Mouse (Mus musculus) liver, embryonic 13.5 days (tissue): ENCODE measurements around the gene Fig4. TPM values are rescaled to one million over a fixed set of nuclear protein-coding genes. Genes with fewer than 3 reads are reported as not detected.

ENCODE experiments used
- ATAC-seq: fragments of 200-750 bp; cut with Nextera tagmentation; 2 replicates; pipeline ENCODE4 v1.8.0; 2017; ENCODE audit warnings: low read depth, mild to moderate bottlenecking, moderate number of reproducible peaks, moderate library complexity
- DNase-seq: peaks from one replicate; pipeline ENCODE4 v3.0.0; 2022
- H3K27ac ChIP-seq: fragments of 300-500 bp; sonication (generic); 2 replicates; pipeline ENCODE4 v1.5.1; 2015; ENCODE audit warnings: moderate library complexity, mild to moderate bottlenecking, inconsistent platforms
- H3K27me3 ChIP-seq: fragments of 300-500 bp; sonication (generic); 2 replicates; pipeline ENCODE4 v1.6.1; 2015; ENCODE audit warnings: mild to moderate bottlenecking, inconsistent platforms
- H3K36me3 ChIP-seq: fragments of 300-500 bp; sonication (generic); 2 replicates; pipeline ENCODE4 v1.6.1; 2015; ENCODE audit warnings: mild to moderate bottlenecking, inconsistent platforms
- H3K4me1 ChIP-seq: fragments of 300-500 bp; sonication (generic); replicated peaks from 2 replicates; pipeline ENCODE4 v1.6.1; 2015; ENCODE audit warnings: inconsistent platforms
- H3K4me2 ChIP-seq: fragments of 300-500 bp; sonication (generic); 2 replicates; pipeline ENCODE4 v1.6.1; 2015; ENCODE audit warnings: inconsistent platforms, mild to moderate bottlenecking, moderate library complexity
- H3K4me3 ChIP-seq: fragments of 300-500 bp; sonication (generic); replicated peaks from 2 replicates; pipeline ENCODE4 v1.5.1; 2015; ENCODE audit warnings: mild to moderate bottlenecking, inconsistent platforms
- H3K9ac ChIP-seq: fragments of 300-500 bp; sonication (generic); 2 replicates; pipeline ENCODE4 v1.6.1; 2015; ENCODE audit warnings: mild to moderate bottlenecking, inconsistent platforms
- H3K9me3 ChIP-seq: fragments of 300-500 bp; sonication (generic); replicated peaks from 2 replicates; pipeline ENCODE4 v1.6.1; 2016; ENCODE audit warnings: inconsistent platforms
- WGBS: fragments of 180-500 bp; shearing (Covaris S2); methylation state at CpG from one replicate; pipeline ENCODE4 v1.1.7; 2015; ENCODE audit not compliant: insufficient replicate concordance; 5-methylcytosine and 5-hydroxymethylcytosine counted together
- polyA plus RNA-seq: library from polyadenylated mRNA; unstranded; fragments of >200 nt; fragmentation: Nextera tagmentation; extraction: Ambion mirVana; gene quantifications from 2 replicates; pipeline ENCODE4 v1.2.1, GENCODE M21; 2015

Gene Fig4
- polyA plus RNA-seq, 1 experiment from 2014 or later = 9.9 TPM

DNA sequence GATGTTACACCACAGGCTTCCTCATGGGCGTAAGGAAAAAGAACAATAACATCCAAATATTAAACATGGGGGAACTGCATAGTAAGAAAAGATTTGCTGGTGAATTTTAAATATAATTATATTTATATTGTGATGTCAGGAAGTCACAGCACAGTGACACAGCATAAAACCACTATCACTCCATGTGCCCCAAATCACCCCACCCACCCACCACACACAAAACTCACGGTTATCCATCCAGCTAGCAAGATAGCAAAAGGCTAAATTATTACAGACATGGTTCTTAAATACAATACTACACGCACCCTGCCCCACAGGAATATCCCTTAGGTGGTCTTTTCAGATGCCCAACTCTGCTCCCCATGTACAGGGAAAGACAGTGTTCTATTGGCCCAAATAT is 89.0 kb downstream of the Fig4 start:
- ATAC-seq (peak; percentile 56), DNase-seq (no peak)
- H3K36me3 ChIP-seq = no peaks in the 10 kb centered on the region
- H3K4me1 ChIP-seq = peaks cover 67% of the 10 kb centered on the region
- H3K4me3 ChIP-seq = no peak overlapping the region
- H3K9ac ChIP-seq = peak overlapping the region; percentile 40; the same call in 1 of the 2 replicates
- H3K4me2 ChIP-seq = peak overlapping the region; percentile 45
- peak overlapping the region; percentile 86 for H3K27ac ChIP-seq
- H3K27me3 ChIP-seq = no peaks in the 10 kb centered on the region
- 47% methylated on average over 3 of the region's 3 CpGs for WGBS
- H3K9me3 ChIP-seq = no peaks in the 10 kb centered on the region

DNA sequence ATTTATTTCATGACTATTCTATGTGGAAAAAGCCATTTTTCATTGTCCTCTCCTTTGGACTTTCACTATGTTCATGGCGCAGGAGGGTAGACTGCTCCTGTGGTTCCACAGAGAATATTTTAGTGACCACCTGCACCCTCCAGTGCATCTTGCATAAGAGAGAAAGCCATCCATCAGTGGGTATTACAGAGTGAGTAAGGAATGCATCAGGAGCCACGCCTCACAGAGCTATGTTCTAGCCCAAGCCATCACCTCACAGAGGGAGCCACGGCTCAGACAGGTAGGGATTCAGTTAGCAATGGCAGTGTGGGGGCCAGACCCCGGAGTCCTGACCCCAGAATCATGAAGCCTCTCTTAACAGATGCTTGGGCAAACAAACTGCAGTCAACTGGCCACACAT is 93.5 kb downstream of the Fig4 start:
- WGBS = 44% methylated on average over 4 of the region's 4 CpGs
- ATAC-seq = peak; percentile 49
- Histone ChIP-seq H3K4me1 (peaks cover 85% of the 10 kb centered on the region), H3K9me3 (no peaks in the 10 kb centered on the region), H3K36me3 (no peaks in the 10 kb centered on the region), H3K4me2 (peak overlapping the region; percentile 48), H3K9ac (peak overlapping the region; percentile 63), H3K27ac (peak overlapping the region; percentile 98), H3K4me3 (peak overlapping the region; percentile 3; the same call in 1 of the 2 replicates), H3K27me3 (no peaks in the 10 kb centered on the region)
- DNase-seq = no peak

- Histone ChIP-seq H3K4me3 (no peak overlapping the region), H3K27ac (peak overlapping the region; percentile 98), H3K9ac (peak overlapping the region; percentile 53; the same call in 1 of the 2 replicates), H3K4me1 (peaks cover 86% of the 10 kb centered on the region), H3K27me3 (no peaks in the 10 kb centered on the region), H3K9me3 (no peaks in the 10 kb centered on the region), H3K36me3 (no peaks in the 10 kb centered on the region), H3K4me2 (peak overlapping the region; percentile 48)
- 21% methylated on average over 6 of the region's 6 CpGs for WGBS
- peak; percentile 72 for DNase-seq
- ATAC-seq = peak; percentile 82
Measured at GRCm38 (mm10) chr10:41208860-41209377, 94.1 kb downstream of the Fig4 start.

DNA sequence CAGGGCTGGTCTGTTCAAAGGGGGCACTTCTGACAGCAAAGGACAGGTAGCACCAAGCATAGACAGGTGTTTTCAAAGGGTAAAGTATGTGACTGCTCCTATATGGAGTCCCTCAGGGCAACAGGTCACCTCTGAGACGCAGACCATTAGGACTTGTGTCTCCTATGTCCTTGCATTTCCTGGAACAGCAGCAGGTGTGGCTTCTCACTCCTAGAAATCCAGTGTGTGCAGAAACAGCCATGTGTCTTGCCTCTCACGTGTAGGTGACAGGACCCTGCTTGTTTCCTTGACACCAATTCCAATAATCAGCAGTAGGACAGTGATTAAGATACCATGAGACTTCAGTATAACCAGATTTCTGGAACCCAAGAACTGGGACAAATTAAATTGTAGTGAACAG is 97.4 kb downstream of the Fig4 start:
- H3K27ac ChIP-seq = peak overlapping the region; percentile 98
- H3K4me2 ChIP-seq = peak overlapping the region; percentile 58
- H3K9me3 ChIP-seq = no peaks in the 10 kb centered on the region
- H3K27me3 ChIP-seq = no peaks in the 10 kb centered on the region
- H3K4me1 ChIP-seq = peaks cover 81% of the 10 kb centered on the region
- WGBS = 44% methylated on average over 2 of the region's 2 CpGs
- no peak for ATAC-seq
- no peak for DNase-seq
- H3K9ac ChIP-seq = peak overlapping the region; percentile 72
- H3K36me3 ChIP-seq = no peaks in the 10 kb centered on the region; the same call in 1 of the 2 replicates
- peak overlapping the region; percentile 23 for H3K4me3 ChIP-seq

DNA sequence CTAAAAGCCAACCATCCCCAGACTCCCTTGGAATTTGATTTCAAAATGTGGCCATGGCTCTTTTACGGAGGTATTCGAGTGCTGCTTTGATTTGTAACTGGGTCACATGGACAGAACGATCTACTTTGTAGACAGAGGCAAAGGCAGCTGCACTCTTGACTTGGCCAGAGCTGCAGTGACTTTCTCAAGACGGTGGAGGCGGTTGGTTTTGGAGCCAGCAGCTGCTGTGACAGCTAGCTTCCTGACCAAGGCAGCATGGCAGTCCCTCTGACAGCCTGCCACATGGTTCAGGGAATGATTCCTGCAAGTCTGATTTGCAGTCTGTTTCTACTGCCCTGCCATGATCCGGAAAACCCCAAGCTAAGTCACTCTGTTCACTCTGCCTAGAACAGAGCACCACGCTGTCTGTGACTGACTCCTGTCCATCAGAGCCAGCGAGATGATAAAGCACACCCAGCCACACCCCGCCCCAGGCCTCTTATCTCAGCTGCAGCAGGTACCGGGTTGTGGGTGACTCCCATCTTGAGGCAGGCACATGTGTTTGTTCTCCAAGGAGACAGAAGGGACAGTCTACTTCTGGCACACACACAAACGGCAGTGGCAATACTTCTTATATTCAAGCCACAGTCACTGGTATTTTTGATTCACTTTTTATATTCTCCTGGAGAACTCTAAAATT is 98.3 kb downstream of the Fig4 start:
- Histone ChIP-seq H3K4me1 (peaks cover 72% of the 10 kb centered on the region), H3K9me3 (no peaks in the 10 kb centered on the region), H3K27ac (peak overlapping the region; percentile 98), H3K9ac (peak overlapping the region; percentile 72), H3K36me3 (no peaks in the 10 kb centered on the region; the same call in 1 of the 2 replicates), H3K27me3 (no peaks in the 10 kb centered on the region), H3K4me3 (peak overlapping the region; percentile 24), H3K4me2 (peak overlapping the region; percentile 58)
- ATAC-seq = peak; percentile 94
- WGBS = 22% methylated on average over 11 of the region's 11 CpGs
- DNase-seq = peak; percentile 96

DNA sequence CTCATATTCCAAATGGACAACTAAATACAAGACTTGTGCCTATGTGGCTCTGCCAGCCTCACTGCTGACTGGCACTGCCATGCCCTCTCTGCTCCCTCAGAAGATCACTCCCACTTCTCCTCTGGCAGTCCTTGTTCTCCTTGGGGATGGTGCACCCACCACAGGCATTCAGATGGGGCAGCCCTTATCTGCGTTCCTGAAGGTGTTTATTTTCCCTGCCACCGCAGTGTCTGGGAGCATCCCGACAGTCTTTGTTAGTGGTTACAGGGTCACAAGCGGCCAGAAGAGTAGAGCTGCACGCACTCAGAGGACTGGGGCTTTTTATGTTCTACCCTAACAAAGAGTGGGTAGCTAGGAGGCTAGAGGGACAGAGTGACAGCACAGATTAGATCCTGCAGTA is 98.9 kb downstream of the Fig4 start:
- DNase-seq (no peak), ATAC-seq (no peak)
- H3K4me3 ChIP-seq = 0 out of 2 replicates have a peak overlapping the region, but pooled peaks have one; percentile 24
- peak overlapping the region; percentile 58 for H3K4me2 ChIP-seq
- H3K27ac ChIP-seq = peak overlapping the region; percentile 98
- H3K27me3 ChIP-seq = no peaks in the 10 kb centered on the region
- no peaks in the 10 kb centered on the region for H3K9me3 ChIP-seq
- 46% methylated on average over 5 of the region's 5 CpGs for WGBS
- H3K9ac ChIP-seq = peak overlapping the region; percentile 71
- H3K36me3 ChIP-seq = no peaks in the 10 kb centered on the region; the same call in 1 of the 2 replicates
- H3K4me1 ChIP-seq = peaks cover 72% of the 10 kb centered on the region

DNA sequence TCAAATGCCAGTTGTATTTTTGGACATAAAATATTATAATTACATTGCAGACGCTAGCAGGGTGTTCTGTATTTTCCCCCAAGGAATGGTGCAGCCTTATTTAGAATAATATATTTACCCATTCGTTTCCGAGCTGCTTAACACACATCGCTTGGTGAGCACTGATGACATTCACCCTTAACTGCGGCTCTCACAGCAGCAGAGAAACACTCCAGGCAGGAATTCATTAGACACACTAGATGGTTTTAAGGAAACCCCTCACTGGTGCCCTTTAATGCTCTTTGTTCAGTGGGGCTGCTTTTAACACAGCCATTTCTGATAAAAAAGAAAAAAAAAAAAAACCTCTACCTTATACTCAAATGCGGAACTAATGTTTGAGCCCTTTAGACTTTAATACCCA is 104.3 kb downstream of the Fig4 start:
- 85% methylated on average over 6 of the region's 6 CpGs for WGBS
- ATAC-seq (no peak), DNase-seq (no peak)
- Histone ChIP-seq H3K4me3 (no peak overlapping the region), H3K4me1 (peaks cover 61% of the 10 kb centered on the region), H3K36me3 (no peaks in the 10 kb centered on the region; the same call in 1 of the 2 replicates), H3K27me3 (no peaks in the 10 kb centered on the region), H3K9me3 (no peaks in the 10 kb centered on the region), H3K4me2 (no peak overlapping the region), H3K27ac (peak overlapping the region; percentile 92; the same call in 1 of the 2 replicates), H3K9ac (no peak overlapping the region)

- H3K27ac ChIP-seq = peak overlapping the region; percentile 92
- H3K36me3 ChIP-seq = no peaks in the 10 kb centered on the region; the same call in 1 of the 2 replicates
- peaks cover 52% of the 10 kb centered on the region for H3K4me1 ChIP-seq
- H3K4me3 ChIP-seq = no peak overlapping the region
- WGBS = 54% methylated on average over 5 of the region's 5 CpGs
- peak; percentile 59 for DNase-seq
- H3K9me3 ChIP-seq = no peaks in the 10 kb centered on the region
- peak overlapping the region; percentile 21 for H3K4me2 ChIP-seq
- ATAC-seq = peak; percentile 79
- H3K9ac ChIP-seq = peak overlapping the region; percentile 60
- no peaks in the 10 kb centered on the region for H3K27me3 ChIP-seq
Measured at GRCm38 (mm10) chr10:41197788-41198187, 105.3 kb downstream of the Fig4 start.

DNA sequence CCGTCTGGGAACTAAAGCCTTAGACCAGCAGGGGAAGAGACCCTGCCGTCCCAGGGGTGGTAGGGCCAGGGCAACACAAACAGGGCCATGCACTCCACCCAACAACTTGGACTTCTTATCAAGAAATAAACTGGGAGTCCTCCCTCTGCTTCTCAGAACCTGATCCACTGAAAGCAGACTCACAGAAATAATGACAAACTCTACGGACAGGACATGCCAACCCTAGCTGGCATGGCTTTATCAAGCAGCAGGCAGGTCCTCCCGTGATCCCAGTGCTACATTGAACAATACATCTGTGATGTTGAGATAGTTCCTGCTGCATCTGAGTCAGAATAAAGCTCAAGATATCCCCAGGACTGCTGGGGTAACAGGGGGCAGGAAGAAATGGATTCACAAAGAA is 106.8 kb downstream of the Fig4 start:
- Histone ChIP-seq H3K36me3 (no peaks in the 10 kb centered on the region), H3K27me3 (no peaks in the 10 kb centered on the region), H3K9ac (peak overlapping the region; percentile 56), H3K4me1 (peaks cover 46% of the 10 kb centered on the region), H3K4me3 (no peak overlapping the region), H3K27ac (peak overlapping the region; percentile 92), H3K9me3 (no peaks in the 10 kb centered on the region), H3K4me2 (peak overlapping the region; percentile 42)
- ATAC-seq (peak; percentile 91), DNase-seq (peak; percentile 67)
- WGBS = 33% methylated on average over 4 of the region's 4 CpGs

DNA sequence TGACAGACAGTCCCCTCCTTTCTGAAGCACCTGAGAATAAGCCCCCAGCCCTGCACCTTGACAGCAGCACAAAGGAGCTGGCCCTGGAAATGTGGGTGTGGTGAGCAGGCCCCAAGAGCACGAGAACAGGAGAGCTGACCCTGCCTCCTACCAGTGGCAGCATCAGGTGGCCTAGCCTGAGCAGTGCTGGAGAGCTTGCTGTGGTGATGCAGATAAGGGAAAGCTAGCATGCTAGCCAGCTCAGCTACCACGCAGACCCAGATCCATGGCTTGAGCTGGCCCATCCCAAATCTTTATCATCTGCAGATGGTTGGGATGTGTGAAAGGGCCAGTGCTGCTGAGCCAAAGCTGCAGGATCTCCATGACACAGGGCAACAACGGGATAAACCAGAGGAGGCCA is 113.7 kb downstream of the Fig4 start:
- H3K9me3 ChIP-seq = no peaks in the 10 kb centered on the region
- H3K36me3 ChIP-seq = no peaks in the 10 kb centered on the region
- peak; percentile 72 for DNase-seq
- H3K4me2 ChIP-seq = peak overlapping the region; percentile 36
- whole genome bisulfite sequencing = 18% methylated on average over 3 of the region's 3 CpGs
- H3K4me3 ChIP-seq = no peak overlapping the region
- H3K27ac ChIP-seq = peak overlapping the region; percentile 92
- peaks cover 30% of the 10 kb centered on the region for H3K4me1 ChIP-seq
- peak; percentile 100 for ATAC-seq
- peak overlapping the region; percentile 59 for H3K9ac ChIP-seq
- H3K27me3 ChIP-seq = no peaks in the 10 kb centered on the region

DNA sequence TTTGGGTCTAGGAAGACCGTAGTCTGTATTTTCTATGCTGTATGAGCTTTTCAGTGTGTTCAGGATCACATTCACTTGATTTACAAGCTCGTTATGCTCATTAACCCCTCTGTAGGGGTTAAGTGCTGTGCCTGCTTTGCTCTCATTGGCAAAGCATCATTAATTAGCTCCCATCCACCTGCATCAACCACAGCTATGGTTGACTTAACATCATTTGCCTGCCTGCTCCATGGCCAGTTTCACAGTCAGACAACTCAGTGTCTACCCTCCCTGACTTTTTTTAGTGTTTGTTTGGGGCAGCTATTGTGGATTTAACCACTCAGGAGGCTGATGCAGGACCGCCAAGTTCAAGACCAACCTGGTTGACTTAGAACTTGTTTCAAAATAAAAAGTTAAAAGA is 119.1 kb downstream of the Fig4 start:
- Histone ChIP-seq H3K9ac (no peak overlapping the region), H3K4me1 (peaks cover 26% of the 10 kb centered on the region), H3K36me3 (no peaks in the 10 kb centered on the region), H3K4me2 (no peak overlapping the region), H3K27me3 (peaks cover 15% of the 10 kb centered on the region; the same call in 1 of the 2 replicates), H3K27ac (peak overlapping the region; percentile 44; the same call in 1 of the 2 replicates), H3K4me3 (no peak overlapping the region), H3K9me3 (no peaks in the 10 kb centered on the region)
- DNase-seq = no peak
- ATAC-seq = no peak
- WGBS = 78% methylated on average over 3 of the region's 3 CpGs
